Mouse (Mus musculus): ENCODE results near the gene Gpatch2. TPM values are rescaled to one million over a fixed set of nuclear protein-coding genes. Genes with fewer than 3 reads are reported as not detected.
A peak's percentile ranks its signal among the peaks of the same experiment; 100 is the strongest.

The Gpatch2 gene
- polyA plus RNA-seq (2015; fragmentation: Nextera tagmentation; extraction: Ambion mirVana), result 14.3 and 16.5 TPM in 2 replicates

DNA sequence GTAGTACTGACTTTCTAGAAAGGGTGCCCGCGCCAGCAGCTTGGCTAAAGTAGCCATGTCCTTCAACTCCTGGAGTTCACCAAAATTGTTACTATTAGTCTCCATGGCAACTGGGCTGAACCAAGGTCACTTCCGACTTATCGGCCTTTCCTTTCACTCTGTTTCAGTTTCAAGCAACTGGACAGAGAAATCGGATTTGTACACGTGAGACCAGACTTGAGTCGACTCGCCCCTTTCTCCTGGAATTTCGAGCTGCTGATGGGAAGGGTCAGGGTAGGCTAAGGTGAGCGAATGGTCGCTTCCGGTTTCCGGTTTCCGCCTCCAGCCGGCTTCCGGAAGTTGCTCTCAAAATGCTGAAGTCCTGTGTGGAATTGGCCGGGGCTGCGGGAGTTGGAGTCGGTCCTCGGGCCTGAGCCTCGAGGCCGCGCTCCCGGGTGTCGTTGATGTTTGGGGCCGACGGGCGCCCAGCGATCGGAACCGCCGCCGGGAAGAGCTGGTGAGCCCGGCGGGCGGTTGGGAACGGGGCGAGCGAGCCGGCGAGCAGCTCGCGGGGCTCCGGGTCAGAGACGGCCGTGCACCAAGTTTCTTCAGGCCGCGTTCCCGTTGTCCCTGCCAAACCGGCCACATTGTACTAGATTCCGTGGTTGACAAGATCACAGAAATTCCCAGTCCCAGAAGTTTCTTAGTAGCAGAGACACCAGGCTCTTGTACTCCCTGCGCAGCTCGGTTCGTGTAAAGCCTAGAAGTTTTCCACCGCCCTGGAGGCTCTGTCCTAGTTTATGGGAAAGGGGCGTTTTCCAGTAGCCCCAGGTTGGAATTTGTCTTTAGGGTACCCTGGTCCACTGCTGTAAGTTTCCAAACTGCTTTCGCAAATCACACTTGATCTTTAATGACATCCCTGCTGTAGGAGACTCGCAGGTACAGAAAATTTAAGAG, at the start of gene Gpatch2, which contains the start of gene Spata17:
TSS of gene Gpatch2 (plus strand) at position 328 of the 936 bp plus-strand sequence.
TSS of gene Spata17 (minus strand) at position 285 of the 936 bp plus-strand sequence.
- under 1% methylated on average over 58 of the region's 58 CpGs for WGBS

GRCm38 (mm10) chr1:187169646-187170045, 45.7 kb upstream of the Gpatch2 start:
- Histone ChIP-seq H3K4me2 (no peak overlapping the region), H3K36me3 (no peaks in the 10 kb centered on the region), H3K4me3 (replicated peaks) (no peak overlapping the region), H3K9ac (replicated peaks) (no peak overlapping the region), H3K27ac (replicated peaks) (no peak overlapping the region), H3K4me1 (no peaks in the 10 kb centered on the region), H3K9me3 (replicated peaks) (no peaks in the 10 kb centered on the region), H3K27me3 (replicated peaks) (no peaks in the 10 kb centered on the region)
- 74% methylated on average over 7 of the region's 7 CpGs for WGBS
- ATAC-seq (ENCODE audit: low FRiP score), result no peak

More for the DNA sequence above, at the start of gene Gpatch2, which contains the start of gene Spata17:
- peak within 1 kb of the TSS; percentile 90 for H3K9ac ChIP-seq (replicated peaks)
- H3K4me2 ChIP-seq, result peak within 1 kb of the TSS; percentile 82
- ATAC-seq (ENCODE audit: low FRiP score), result peak; percentile 89
- H3K27ac ChIP-seq (replicated peaks), result peak within 1 kb of the TSS; percentile 84
- H3K4me3 ChIP-seq (replicated peaks), result peak within 1 kb of the TSS; percentile 96
- H3K4me1 ChIP-seq, result peaks cover 9% of the 10 kb centered on the region; the same call in 1 of the 2 replicates
- H3K27me3 ChIP-seq (replicated peaks), result no peaks in the 10 kb centered on the region
- H3K9me3 ChIP-seq (replicated peaks), result no peaks in the 10 kb centered on the region
- H3K36me3 ChIP-seq, result no peaks in the 10 kb centered on the region

DNA sequence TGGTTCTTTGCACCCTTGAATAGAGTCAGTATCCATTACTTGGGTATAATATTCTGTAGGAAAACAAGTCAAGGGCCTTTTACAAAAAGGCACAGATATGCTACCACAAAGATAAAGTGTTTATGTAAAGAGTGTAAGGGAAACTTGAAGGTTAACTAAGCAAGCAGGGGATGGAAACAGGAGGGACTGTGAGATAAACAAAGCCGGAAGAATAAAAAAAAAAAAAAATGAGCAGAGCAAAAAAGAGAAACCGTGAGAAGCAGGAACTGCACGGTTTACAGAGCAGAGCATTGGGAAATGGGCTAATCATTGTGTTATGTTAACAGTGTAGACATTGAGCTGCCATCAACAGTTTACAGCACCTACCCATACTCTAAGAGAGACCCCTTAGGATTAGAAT, 44.9 kb upstream of the Gpatch2 start:
- H3K4me3 ChIP-seq (replicated peaks), result no peak overlapping the region
- no peaks in the 10 kb centered on the region for H3K9me3 ChIP-seq (replicated peaks)
- H3K4me2 ChIP-seq, result no peak overlapping the region
- no peak overlapping the region for H3K27ac ChIP-seq (replicated peaks)
- H3K36me3 ChIP-seq, result no peaks in the 10 kb centered on the region
- H3K9ac ChIP-seq (replicated peaks), result no peak overlapping the region
- ATAC-seq (ENCODE audit: low FRiP score), result no peak
- no peaks in the 10 kb centered on the region for H3K4me1 ChIP-seq
- H3K27me3 ChIP-seq (replicated peaks), result no peaks in the 10 kb centered on the region
- 71% methylated on average over 3 of the region's 3 CpGs for WGBS

- no peaks in the 10 kb centered on the region for H3K27me3 ChIP-seq (replicated peaks)
- no peak overlapping the region for H3K4me2 ChIP-seq
- H3K9me3 ChIP-seq (replicated peaks), result no peaks in the 10 kb centered on the region
- no peaks in the 10 kb centered on the region for H3K4me1 ChIP-seq
- no peaks in the 10 kb centered on the region for H3K36me3 ChIP-seq
- ATAC-seq (ENCODE audit: low FRiP score), result no peak
- H3K27ac ChIP-seq (replicated peaks), result no peak overlapping the region
- no peak overlapping the region for H3K9ac ChIP-seq (replicated peaks)
- 100% methylated on average over 1 of the region's 1 CpGs for WGBS
- H3K4me3 ChIP-seq (replicated peaks), result no peak overlapping the region
These were observed 39.3 kb upstream of the Gpatch2 start for GRCm38 (mm10) chr1:187175991-187176390.

GRCm38 (mm10) chr1:187178546-187178945, 36.8 kb upstream of the Gpatch2 start:
- H3K9me3 ChIP-seq (replicated peaks), result no peaks in the 10 kb centered on the region
- H3K36me3 ChIP-seq, result no peaks in the 10 kb centered on the region
- ATAC-seq (ENCODE audit: low FRiP score), result no peak

DNA sequence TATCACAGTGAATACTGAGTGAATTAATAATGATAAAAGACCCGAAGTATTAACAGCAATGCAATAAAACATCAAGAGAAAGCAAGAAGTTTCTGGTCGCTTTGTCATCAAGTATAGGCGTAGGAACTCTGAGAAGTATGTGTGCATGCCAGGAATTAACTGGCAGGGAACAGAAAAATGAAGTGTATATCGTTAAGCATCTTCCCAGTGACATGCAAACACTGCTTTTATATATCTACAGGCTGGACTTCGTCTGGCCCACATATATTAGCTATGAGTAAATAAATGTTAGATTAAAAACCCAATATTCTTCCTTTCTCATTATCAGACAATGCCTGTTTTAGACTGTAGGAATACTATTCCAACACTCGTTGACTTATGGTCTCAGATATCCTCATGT, 9.8 kb upstream of the Gpatch2 start:
- Histone ChIP-seq H3K36me3 (no peaks in the 10 kb centered on the region), H3K27ac (replicated peaks) (no peak overlapping the region), H3K27me3 (replicated peaks) (no peaks in the 10 kb centered on the region), H3K4me3 (replicated peaks) (no peak overlapping the region), H3K9me3 (replicated peaks) (no peaks in the 10 kb centered on the region), H3K4me2 (no peak overlapping the region), H3K4me1 (no peaks in the 10 kb centered on the region), H3K9ac (replicated peaks) (no peak overlapping the region)
- ATAC-seq (ENCODE audit: low FRiP score), result no peak
- 85% methylated on average over 6 of the region's 6 CpGs for WGBS

More at GRCm38 (mm10) chr1:187178546-187178945, 36.8 kb upstream of the Gpatch2 start:
- H3K4me2 ChIP-seq, result no peak overlapping the region
- H3K27me3 ChIP-seq (replicated peaks), result no peaks in the 10 kb centered on the region
- H3K9ac ChIP-seq (replicated peaks), result no peak overlapping the region
- H3K4me1 ChIP-seq, result no peaks in the 10 kb centered on the region
- 78% methylated on average over 1 of the region's 1 CpGs for WGBS
- no peak overlapping the region for H3K27ac ChIP-seq (replicated peaks)
- H3K4me3 ChIP-seq (replicated peaks), result no peak overlapping the region

GRCm38 (mm10) chr1:187209496-187209895, 5.8 kb upstream of the Gpatch2 start:
- no peaks in the 10 kb centered on the region for H3K4me1 ChIP-seq
- WGBS, result 68% methylated on average over 4 of the region's 4 CpGs
- ATAC-seq (ENCODE audit: low FRiP score), result no peak
- no peak overlapping the region for H3K27ac ChIP-seq (replicated peaks)
- H3K4me2 ChIP-seq, result no peak overlapping the region
- no peak overlapping the region for H3K4me3 ChIP-seq (replicated peaks)
- no peak overlapping the region for H3K9ac ChIP-seq (replicated peaks)
- no peaks in the 10 kb centered on the region for H3K9me3 ChIP-seq (replicated peaks)
- H3K36me3 ChIP-seq, result no peaks in the 10 kb centered on the region
- no peaks in the 10 kb centered on the region for H3K27me3 ChIP-seq (replicated peaks)

GRCm38 (mm10) chr1:187210736-187211135, 4.6 kb upstream of the Gpatch2 start:
- H3K9me3 ChIP-seq (replicated peaks), result no peaks in the 10 kb centered on the region
- H3K27ac ChIP-seq (replicated peaks), result no peak overlapping the region
- 0 out of 2 replicates have a peak, but pooled peaks cover under 1% of the 10 kb centered on the region for H3K4me1 ChIP-seq
- no peak for ATAC-seq (ENCODE audit: low FRiP score)
- H3K4me2 ChIP-seq, result no peak overlapping the region
- H3K4me3 ChIP-seq (replicated peaks), result no peak overlapping the region
- H3K27me3 ChIP-seq (replicated peaks), result no peaks in the 10 kb centered on the region
- H3K9ac ChIP-seq (replicated peaks), result no peak overlapping the region
- 93% methylated on average over 4 of the region's 4 CpGs for WGBS
- H3K36me3 ChIP-seq, result no peaks in the 10 kb centered on the region

DNA sequence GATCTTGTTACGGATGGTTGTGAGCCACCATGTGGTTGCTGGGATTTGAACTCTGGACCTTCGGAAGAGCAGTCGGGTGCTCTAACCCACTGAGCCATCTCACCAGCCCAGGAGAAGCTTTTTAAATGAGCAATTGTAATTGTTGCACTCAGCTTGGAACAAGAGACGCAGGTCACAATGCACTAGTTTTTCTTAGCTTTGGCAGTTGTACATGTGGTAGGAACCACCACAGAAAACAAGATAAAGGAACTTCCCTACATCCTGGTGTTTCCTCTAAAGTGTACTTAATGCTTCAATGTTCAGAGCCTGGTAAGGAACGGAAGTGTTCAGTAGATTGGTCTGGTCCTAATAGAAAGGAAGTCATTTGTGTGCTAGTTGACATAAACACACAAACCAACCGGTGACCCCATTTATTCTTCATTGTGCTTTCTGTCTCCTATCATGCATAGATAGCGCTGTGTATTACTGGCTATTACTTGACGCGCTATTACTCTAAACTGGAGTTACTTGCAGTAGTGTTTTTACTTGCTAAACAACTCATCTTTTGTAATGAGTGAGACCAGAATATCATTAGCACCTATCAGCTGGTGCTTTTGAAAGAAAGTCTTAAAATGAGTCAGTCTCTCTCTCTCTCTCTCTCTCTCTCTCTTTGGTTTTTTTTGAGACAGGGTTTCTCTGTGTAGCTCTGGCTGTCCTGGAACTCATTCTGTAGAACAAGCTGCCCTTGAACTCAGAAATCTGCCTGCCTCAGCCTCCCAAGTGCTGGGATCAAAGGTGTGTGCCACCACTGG, 1.5 kb downstream of the Gpatch2 start:
- H3K4me1 ChIP-seq, result peaks cover 9% of the 10 kb centered on the region; the same call in 1 of the 2 replicates
- no peak overlapping the region for H3K27ac ChIP-seq (replicated peaks)
- no peak overlapping the region for H3K4me2 ChIP-seq
- no peak for ATAC-seq (ENCODE audit: low FRiP score)
- no peak overlapping the region for H3K9ac ChIP-seq (replicated peaks)
- no peaks in the 10 kb centered on the region for H3K9me3 ChIP-seq (replicated peaks)
- H3K27me3 ChIP-seq (replicated peaks), result no peaks in the 10 kb centered on the region
- H3K4me3 ChIP-seq (replicated peaks), result no peak overlapping the region
- no peaks in the 10 kb centered on the region for H3K36me3 ChIP-seq
- 94% methylated on average over 9 of the region's 9 CpGs for WGBS

GRCm38 (mm10) chr1:187220756-187221155, 5.4 kb downstream of the Gpatch2 start:
- Histone ChIP-seq H3K36me3 (0 out of 2 replicates have a peak, but pooled peaks cover 4% of the 10 kb centered on the region), H3K4me2 (no peak overlapping the region), H3K9me3 (replicated peaks) (no peaks in the 10 kb centered on the region), H3K4me1 (peaks cover 8% of the 10 kb centered on the region; the same call in 1 of the 2 replicates), H3K27ac (replicated peaks) (no peak overlapping the region), H3K4me3 (replicated peaks) (no peak overlapping the region), H3K27me3 (replicated peaks) (no peaks in the 10 kb centered on the region), H3K9ac (replicated peaks) (no peak overlapping the region)
- no peak for ATAC-seq (ENCODE audit: low FRiP score)
- 82% methylated on average over 6 of the region's 6 CpGs for WGBS

- Histone ChIP-seq H3K4me1 (0 out of 2 replicates have a peak, but pooled peaks cover 2% of the 10 kb centered on the region), H3K9ac (replicated peaks) (no peak overlapping the region), H3K9me3 (replicated peaks) (no peaks in the 10 kb centered on the region), H3K27me3 (replicated peaks) (no peaks in the 10 kb centered on the region), H3K27ac (replicated peaks) (no peak overlapping the region), H3K36me3 (0 out of 2 replicates have a peak, but pooled peaks cover 8% of the 10 kb centered on the region), H3K4me3 (replicated peaks) (no peak overlapping the region), H3K4me2 (no peak overlapping the region)
- no peak for ATAC-seq (ENCODE audit: low FRiP score)
- 73% methylated on average over 11 of the region's 11 CpGs for WGBS
These were observed 11.2 kb downstream of the Gpatch2 start for GRCm38 (mm10) chr1:187226328-187227025.
